Mouse (Mus musculus): ENCODE data around the gene Drc7.

GRCm38 (mm10) chr8:95017969-95018635 is 36.8 kb upstream of the Drc7 start:
- no peak for TF ChIP-seq POLR2A (IDR thresholded peaks at IDR 0.05; ENCODE audit: borderline replicate concordance, low read depth, low read length)
- no peak for TF ChIP-seq CTCF (IDR thresholded peaks at IDR 0.05; ENCODE audit: low read depth, low read length)
